Mouse (Mus musculus) heart, postnatal 10 days (tissue): Measurements from ENCODE around the gene Klhl9. TPM values are rescaled to one million over a fixed set of nuclear protein-coding genes. Genes with fewer than 3 reads are reported as not detected.

Experiments
- DNase-seq, 2 experiments: peaks; one replicate each; pipeline ENCODE4 v3.0.0; 2021
- intact Hi-C: fragments of 180-260 bp; cut with DNase I; formaldehyde crosslinking; loops from one replicate; pipeline ENCODE4 v1.15.1; 2025
- total RNA-seq, 2 experiments: library from RNA; stranded (reverse); gene quantifications; 2 replicates each; pipeline ENCODE4 v1.2.3; 2021

The Klhl9 gene
- total RNA-seq, 2 experiments from 2014 or later: 82.6 to 87.1 TPM

- intact Hi-C loops: loop anchor here (5.0 kb wide), 1 partner anchor 414 kb away; the partner anchor contains the start of gene Mtap
- no peak for DNase-seq
Observed at GRCm38 (mm10) chr4:88723497-88724090, 1.3 kb upstream of the Klhl9 start.

GRCm38 (mm10) chr4:88718715-88719114 lies 3.5 kb downstream of the Klhl9 start:
- DNase-seq: no peak
- intact Hi-C loops: no loop called here

- intact Hi-C loops: no loop called here
- DNase-seq: no peak
Observed at GRCm38 (mm10) chr4:88715059-88715458, 7.2 kb downstream of the Klhl9 start.

- intact Hi-C loops: no loop called here
- DNase-seq: no peak
Observed at GRCm38 (mm10) chr4:88714281-88714680, 8.0 kb downstream of the Klhl9 start.

GRCm38 (mm10) chr4:88707128-88707826 lies 15.0 kb downstream of the Klhl9 start:
- no peak for DNase-seq
- intact Hi-C loops: no loop called here

GRCm38 (mm10) chr4:88705924-88706323 lies 16.3 kb downstream of the Klhl9 start:
- DNase-seq: no peak
- intact Hi-C loops: no loop called here

- intact Hi-C loops: no loop called here
- DNase-seq: no peak
Observed at GRCm38 (mm10) chr4:88699301-88699700, 23.0 kb downstream of the Klhl9 start.

GRCm38 (mm10) chr4:88698781-88699180 lies 23.5 kb downstream of the Klhl9 start:
- DNase-seq: no peak
- intact Hi-C loops: no loop called here

GRCm38 (mm10) chr4:88697753-88698152 lies 24.5 kb downstream of the Klhl9 start:
- no peak for DNase-seq
- intact Hi-C loops: loop anchor here (2.0 kb wide), 2 partner anchors 13 to 57 kb away; partner anchors contain the start of gene Gm13271

GRCm38 (mm10) chr4:88697108-88697507 lies 25.2 kb downstream of the Klhl9 start:
- no peak for DNase-seq
- intact Hi-C loops: loop anchor here (2.0 kb wide), 2 partner anchors 14 to 58 kb away; partner anchors contain the start of gene Gm13271

GRCm38 (mm10) chr4:88696237-88696884 lies 25.9 kb downstream of the Klhl9 start:
- DNase-seq: peak; percentile 83 to 89

GRCm38 (mm10) chr4:88693392-88693791 lies 28.9 kb downstream of the Klhl9 start:
- intact Hi-C loops: no loop called here

More at GRCm38 (mm10) chr4:88696237-88696884, 25.9 kb downstream of the Klhl9 start:
- intact Hi-C loops: loop anchor here (1.0 to 2.0 kb wide), 3 partner anchors 14 to 58 kb away; partner anchors contain the start of gene Gm13271

GRCm38 (mm10) chr4:88692537-88692936 lies 29.7 kb downstream of the Klhl9 start:
- no peak for DNase-seq
- intact Hi-C loops: no loop called here

More at GRCm38 (mm10) chr4:88693392-88693791, 28.9 kb downstream of the Klhl9 start:
- DNase-seq: no peak

- intact Hi-C loops: no loop called here
Observed at GRCm38 (mm10) chr4:88691259-88691658, 31.0 kb downstream of the Klhl9 start, which contains the start of gene Ifnab. Gene Ifnab, minus strand, starts transcription at chr4:88691359.

GRCm38 (mm10) chr4:88683812-88684211 lies 38.5 kb downstream of the Klhl9 start, which contains the start of gene Ifna2:
Gene Ifna2, minus strand, starts transcription at chr4:88683912.
- intact Hi-C loops: loop anchor here (5.0 kb wide), 1 partner anchor 133 kb away; the partner anchor contains the start of genes Ifna11 and Ifna7
- DNase-seq: no peak

More at GRCm38 (mm10) chr4:88691259-88691658, 31.0 kb downstream of the Klhl9 start, which contains the start of gene Ifnab:
- no peak for DNase-seq

GRCm38 (mm10) chr4:88681353-88681752 lies 40.9 kb downstream of the Klhl9 start:
- no peak for DNase-seq
- intact Hi-C loops: loop anchor here (5.0 kb wide), 1 partner anchor 136 kb away; the partner anchor contains the start of genes Ifna11 and Ifna7

- peak; percentile 7 to 29 for DNase-seq
- intact Hi-C loops: loop anchor here (5.0 kb wide), 1 partner anchor 137 kb away; the partner anchor contains the start of genes Ifna11 and Ifna7
Observed at GRCm38 (mm10) chr4:88680362-88680761, 41.9 kb downstream of the Klhl9 start.

GRCm38 (mm10) chr4:88676824-88677223 lies 45.4 kb downstream of the Klhl9 start, which contains the start of gene Ifna16:
Gene Ifna16, minus strand, starts transcription at chr4:88676924.
- DNase-seq: no peak
- intact Hi-C loops: no loop called here
